Mouse (Mus musculus) brain, embryonic 14.5 days (tissue): Measurements from ENCODE around the gene Zfp536. TPM values are rescaled to one million over a fixed set of nuclear protein-coding genes. Genes with fewer than 3 reads are reported as not detected.

Source experiments
- DNase-seq: peaks from one replicate; pipeline ENCODE4 v3.0.0-alpha.2; 2011; ENCODE audit warnings: low read depth
- CTCF ChIP-seq: fragments of 200-500 bp; IDR thresholded peaks from 2 replicates; pipeline ENCODE4 v1.5.1; 2012; ENCODE audit warnings: inconsistent platforms, mild to moderate bottlenecking, moderate library complexity, borderline replicate concordance; ENCODE audit not compliant: insufficient read depth, insufficient read length; ENCODE audit errors: extremely low read depth
- POLR2A ChIP-seq: fragments of 200-500 bp; IDR thresholded peaks from 2 replicates; pipeline ENCODE4 v1.6.1; 2012; ENCODE audit warnings: mild to moderate bottlenecking, inconsistent platforms, borderline replicate concordance; ENCODE audit not compliant: poor library complexity, insufficient read depth, insufficient read length, severe bottlenecking; ENCODE audit errors: extremely low read depth
- polyA plus RNA-seq: library from polyadenylated mRNA; depleted of rRNA; stranded (reverse); fragments of >200 nt; gene quantifications from 2 replicates; pipeline ENCODE4 v1.2.3, GENCODE M21; 2012; rRNA removed

The Zfp536 gene
- polyA plus RNA-seq, 1 experiment = 30.4 TPM

GRCm38 (mm10) chr7:37447523-37447922 lies 325.9 kb downstream of the Zfp536 start:
- peak; percentile 23 for DNase-seq
- TF ChIP-seq CTCF (no peak), POLR2A (no peak)

DNA sequence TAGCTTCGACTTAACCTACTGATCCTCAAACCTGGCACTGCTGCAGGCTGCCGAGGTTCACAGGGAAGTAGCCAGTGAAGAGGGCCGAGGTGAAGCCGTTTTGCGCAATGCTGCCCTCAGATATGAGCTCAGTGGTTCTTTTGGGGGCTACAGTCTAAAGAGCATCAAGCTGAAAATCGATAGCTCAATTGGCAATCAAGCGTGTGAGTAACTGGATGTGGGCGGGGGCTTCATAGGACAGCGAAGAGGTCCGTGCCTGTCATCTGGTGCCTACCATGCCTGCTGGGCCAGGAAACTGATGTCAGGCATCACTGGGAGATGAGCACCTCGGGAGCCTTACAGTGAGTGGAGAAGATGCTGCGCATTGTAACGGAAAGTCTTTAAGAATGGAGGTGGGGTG lies 333.5 kb downstream of the Zfp536 start:
- TF ChIP-seq CTCF (no peak), POLR2A (no peak)
- DNase-seq = no peak

GRCm38 (mm10) chr7:37439117-37439844 lies 334.2 kb downstream of the Zfp536 start:
- no peak for TF ChIP-seq POLR2A
- no peak for TF ChIP-seq CTCF
- DNase-seq = peak; percentile 79

DNA sequence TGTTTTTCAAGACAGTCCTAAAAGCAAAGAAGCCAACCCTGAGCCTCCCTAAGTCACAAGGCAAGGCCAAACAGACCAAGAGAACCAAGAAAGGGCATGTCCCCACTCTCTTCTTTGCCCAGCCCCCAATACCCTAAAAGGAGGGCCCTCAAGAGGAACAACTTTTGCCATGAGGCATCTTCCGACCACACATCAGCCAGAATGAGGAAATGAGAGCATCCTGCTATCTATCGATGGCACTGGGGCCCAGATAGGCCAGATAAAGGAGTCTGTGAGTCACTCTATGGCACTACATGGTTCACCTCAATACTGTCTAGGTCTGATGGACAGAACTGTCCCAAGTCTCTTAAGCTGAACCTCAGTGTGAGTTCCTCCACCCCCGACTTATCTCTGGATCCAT lies 335.6 kb downstream of the Zfp536 start:
- no peak for TF ChIP-seq POLR2A
- no peak for TF ChIP-seq CTCF
- DNase-seq = no peak

DNA sequence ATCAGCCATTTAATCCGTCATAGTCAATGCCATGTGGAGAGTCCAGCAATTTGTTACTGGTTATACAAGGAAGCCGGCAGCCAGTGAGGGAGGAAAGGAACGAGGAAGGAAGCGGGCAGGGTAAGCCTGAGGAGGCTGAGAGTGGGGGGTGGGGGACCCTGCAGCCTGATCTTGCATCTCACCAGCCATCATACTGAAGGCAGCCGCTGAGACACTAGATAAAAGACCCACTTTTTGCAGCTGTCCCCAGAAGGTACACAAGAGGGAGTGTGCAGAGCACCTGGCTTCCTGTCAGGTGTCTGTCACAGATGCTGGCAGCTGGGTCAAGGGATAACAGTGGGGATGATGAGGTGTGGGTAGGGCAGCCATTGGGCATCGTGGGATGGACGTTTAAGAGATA lies 340.3 kb downstream of the Zfp536 start:
- DNase-seq = no peak
- no peak for TF ChIP-seq CTCF

DNA sequence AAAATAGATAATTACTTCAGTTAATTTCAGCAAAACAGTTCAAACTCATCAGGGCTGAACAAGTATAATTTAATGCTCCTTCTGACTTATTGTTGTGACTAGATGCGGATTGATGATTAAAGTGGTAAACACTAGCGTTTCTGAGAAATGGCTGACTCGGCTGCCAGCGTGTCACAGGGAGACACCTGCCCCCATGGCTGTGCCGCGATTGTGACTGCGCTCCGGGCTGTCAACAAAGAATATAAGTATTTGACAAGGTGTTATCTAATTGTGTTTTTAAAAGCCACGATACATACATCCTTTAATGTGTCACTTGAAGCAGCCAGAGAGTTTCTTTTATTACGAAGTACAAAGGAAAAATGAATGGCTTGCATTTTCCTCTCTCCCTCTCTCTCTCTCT lies 342.0 kb downstream of the Zfp536 start:
- TF ChIP-seq POLR2A = no peak
- TF ChIP-seq CTCF = no peak
- peak; percentile 65 for DNase-seq

- DNase-seq = no peak
- TF ChIP-seq CTCF = no peak
- TF ChIP-seq POLR2A = no peak
These were observed 347.4 kb downstream of the Zfp536 start for GRCm38 (mm10) chr7:37426061-37426460.

DNA sequence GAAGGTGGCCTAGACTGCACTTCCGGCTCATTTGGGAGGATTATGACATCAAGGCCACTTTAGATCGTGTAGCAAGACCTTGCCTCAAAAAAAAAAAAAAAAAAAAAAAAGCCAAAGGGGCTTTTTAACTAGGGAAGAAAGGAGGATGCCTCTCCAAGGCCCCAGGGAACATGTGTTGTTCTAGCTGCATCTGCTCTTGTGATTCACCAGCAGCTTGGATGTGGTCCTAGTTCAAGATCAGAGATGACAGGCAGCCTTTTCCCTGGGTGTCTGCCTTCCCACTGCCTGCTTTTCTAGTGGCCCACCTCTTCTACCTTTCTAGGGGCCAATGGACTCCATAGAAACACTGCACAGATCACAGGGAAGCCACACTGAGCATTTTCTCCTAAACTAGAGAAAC lies 350.5 kb downstream of the Zfp536 start:
- peak; percentile 18 for DNase-seq
- TF ChIP-seq POLR2A (no peak), CTCF (no peak)

Other genes with a start within 250 kb of the Zfp536 start
- 21.3 and 24.2 TPM in 2 replicates for gene Uri1, start 249.9 kb upstream of the Zfp536 start, polyA plus RNA-seq